Mouse (Mus musculus) hindbrain, postnatal 0 days (tissue): ENCODE results near the gene Parva. TPM values are rescaled to one million over a fixed set of nuclear protein-coding genes. Genes with fewer than 3 reads are reported as not detected.

Experiments used
- ATAC-seq: fragments of 200-750 bp; cut with Nextera tagmentation; 2 replicates; pipeline ENCODE4 v1.8.0; 2017; ENCODE audit warnings: mild to moderate bottlenecking, moderate TSS enrichment, moderate library complexity
- DNase-seq: peaks from one replicate; pipeline ENCODE4 v3.0.0-alpha.2; 2015; ENCODE audit warnings: low spot score
- H3K27ac ChIP-seq: fragments of 300-500 bp; sonication (generic); 2 replicates; pipeline ENCODE4 v1.5.1; 2014; ENCODE audit warnings: mild to moderate bottlenecking
- H3K27me3 ChIP-seq: fragments of 300-500 bp; sonication (generic); 2 replicates; pipeline ENCODE4 v1.6.1; 2014; ENCODE audit warnings: low read length, mixed read lengths; ENCODE audit not compliant: insufficient read depth
- H3K36me3 ChIP-seq: fragments of 300-500 bp; sonication (generic); 2 replicates; pipeline ENCODE4 v1.6.1; 2014; ENCODE audit warnings: low read length, mixed read lengths; ENCODE audit not compliant: insufficient read depth
- H3K4me1 ChIP-seq: fragments of 300-500 bp; sonication (generic); 2 replicates; pipeline ENCODE4 v1.6.1; 2014; ENCODE audit warnings: antibody characterized with exemption, low read length, mixed read lengths; ENCODE audit not compliant: insufficient read depth
- H3K4me2 ChIP-seq: fragments of 300-500 bp; sonication (generic); 2 replicates; pipeline ENCODE4 v1.6.1; 2014; ENCODE audit warnings: low read depth, mild to moderate bottlenecking, low read length, moderate library complexity, mixed read lengths
- H3K4me3 ChIP-seq: fragments of 300-500 bp; sonication (generic); 2 replicates; pipeline ENCODE4 v1.5.1; 2014; ENCODE audit warnings: low read length
- H3K9ac ChIP-seq: fragments of 300-500 bp; sonication (generic); replicated peaks from 2 replicates; pipeline ENCODE4 v1.6.1; 2014; ENCODE audit warnings: mild to moderate bottlenecking, low read length, moderate library complexity, mixed read lengths
- H3K9me3 ChIP-seq: fragments of 300-500 bp; sonication (generic); 2 replicates; pipeline ENCODE4 v1.6.1; 2016; ENCODE audit warnings: low read length, mixed read lengths
- CTCF ChIP-seq: IDR thresholded peaks from 2 replicates; pipeline ENCODE4 v1.5.1; 2016; ENCODE audit warnings: antibody characterized with exemption, control low read depth, low read depth
- WGBS: fragments of 180-500 bp; shearing (Covaris S2); extraction: QIAGEN DNeasy Blood & Tissue Kit; methylation state at CpG from one replicate; pipeline ENCODE4 v1.1.7; 2014; 5-methylcytosine and 5-hydroxymethylcytosine counted together
- polyA plus RNA-seq: library from polyadenylated mRNA; unstranded; fragments of >200 nt; fragmentation: Nextera tagmentation; extraction: Ambion mirVana; gene quantifications from 2 replicates; pipeline ENCODE4 v1.2.1, GENCODE M21; 2015
- total RNA-seq: library from RNA; depleted of rRNA; stranded (reverse); fragments of >200 nt; gene quantifications from 2 replicates; pipeline ENCODE4 v1.2.3, GENCODE M21; 2014

Gene Parva
- total and polyA plus RNA-seq, 2 experiments from 2014 or later = 26.3 to 34.0 TPM

DNA sequence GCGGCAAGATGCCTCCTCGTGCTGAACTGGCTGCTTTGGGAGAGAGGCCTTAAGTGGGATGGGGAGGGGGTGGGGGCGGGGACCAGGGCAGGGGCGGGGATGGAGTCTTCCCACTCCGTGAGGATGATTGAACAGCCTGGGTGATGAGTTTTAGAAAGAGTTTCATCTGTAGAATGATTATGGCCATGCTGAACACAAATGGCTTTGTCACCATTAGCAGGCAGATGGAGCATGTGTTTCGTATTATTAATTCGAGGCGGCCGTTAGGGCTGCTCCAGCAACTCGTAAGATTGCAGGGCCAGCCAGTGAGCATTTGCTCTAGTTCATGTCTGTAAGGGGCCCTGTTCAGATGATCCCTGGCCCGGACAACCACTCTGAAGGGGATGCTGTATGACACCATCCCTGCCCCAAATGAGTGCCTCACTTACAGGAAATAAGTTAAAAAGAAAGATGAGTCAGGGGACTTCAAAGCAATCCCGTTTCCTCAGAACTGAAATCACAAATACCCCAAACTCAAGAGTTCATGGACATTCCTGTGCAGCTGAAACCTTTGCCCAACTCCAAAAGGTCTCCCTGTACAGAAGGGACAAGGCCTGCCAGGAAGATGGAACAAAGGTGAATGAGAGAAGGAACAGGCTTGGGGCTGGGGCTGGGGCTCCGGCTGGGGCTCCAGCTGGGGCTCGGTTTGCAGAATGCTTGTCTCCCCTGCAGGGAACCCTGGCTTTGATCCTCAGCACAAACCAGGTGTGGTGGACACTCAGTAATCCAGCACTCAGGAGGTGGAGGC is 46.5 kb downstream of the Parva start:
- Histone ChIP-seq H3K4me1 (0 out of 2 replicates have a peak, but pooled peaks cover 3% of the 10 kb centered on the region), H3K4me3 (no peak overlapping the region), H3K4me2 (no peak overlapping the region), H3K36me3 (no peaks in the 10 kb centered on the region), H3K9me3 (no peaks in the 10 kb centered on the region), H3K27me3 (no peaks in the 10 kb centered on the region), H3K27ac (no peak overlapping the region), H3K9ac (no peak overlapping the region)
- 22% methylated on average over 14 of the region's 14 CpGs for WGBS
- ATAC-seq = peak; percentile 18; the same call in 1 of the 2 replicates
- no peak; the same call in 1 of the 2 replicates for TF ChIP-seq CTCF
- peak; percentile 51 for DNase-seq

DNA sequence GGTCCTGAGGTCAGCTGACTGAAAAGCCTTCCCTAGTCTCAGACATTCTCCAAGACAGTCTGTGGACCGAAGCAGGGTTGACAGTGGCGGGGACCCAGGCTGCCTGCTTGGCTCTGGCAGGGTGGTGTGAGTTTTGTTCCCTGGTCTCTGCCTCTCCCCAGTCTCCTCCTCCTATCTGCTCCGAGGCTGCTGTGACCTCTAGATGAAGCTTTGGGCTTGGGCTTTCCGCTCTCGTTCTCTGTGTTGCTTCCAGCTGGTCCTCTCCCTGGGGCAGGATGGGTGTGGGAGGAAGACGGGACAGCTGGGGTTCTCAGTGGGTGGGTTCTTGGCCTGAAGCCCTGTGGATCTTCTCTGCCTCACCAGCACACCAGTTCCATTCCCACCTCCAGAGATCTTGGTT is 51.8 kb downstream of the Parva start:
- H3K4me3 ChIP-seq = no peak overlapping the region
- H3K9ac ChIP-seq = no peak overlapping the region
- H3K36me3 ChIP-seq = no peaks in the 10 kb centered on the region
- H3K27ac ChIP-seq = no peak overlapping the region
- WGBS = 49% methylated on average over 6 of the region's 6 CpGs
- no peaks in the 10 kb centered on the region for H3K9me3 ChIP-seq
- no peak for ATAC-seq
- TF ChIP-seq CTCF = no peak
- no peaks in the 10 kb centered on the region for H3K4me1 ChIP-seq
- H3K27me3 ChIP-seq = no peaks in the 10 kb centered on the region
- DNase-seq = no peak
- no peak overlapping the region for H3K4me2 ChIP-seq

DNA sequence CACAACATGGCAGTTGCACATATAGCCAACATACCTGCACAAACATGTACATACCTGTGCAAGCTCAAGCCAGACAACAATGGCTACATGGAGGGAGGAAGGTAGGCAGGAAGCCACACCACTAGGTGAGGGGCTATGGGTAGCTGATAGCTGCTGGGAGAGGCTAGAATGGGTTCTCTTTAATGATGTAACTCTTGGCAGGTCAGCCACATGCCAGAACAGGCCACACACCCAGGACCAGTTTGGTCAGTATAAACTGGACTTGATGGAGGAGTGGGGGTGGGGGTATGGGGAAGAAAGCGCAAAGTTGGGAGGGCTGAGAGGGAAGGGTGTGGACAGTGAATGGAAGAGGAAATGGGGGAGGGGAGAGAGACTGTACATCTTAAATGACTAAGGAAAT is 53.7 kb downstream of the Parva start:
- Histone ChIP-seq H3K4me3 (no peak overlapping the region), H3K27me3 (no peaks in the 10 kb centered on the region), H3K36me3 (no peaks in the 10 kb centered on the region), H3K9ac (no peak overlapping the region), H3K27ac (no peak overlapping the region), H3K4me2 (no peak overlapping the region), H3K4me1 (no peaks in the 10 kb centered on the region), H3K9me3 (no peaks in the 10 kb centered on the region)
- WGBS = 93% methylated on average over 1 of the region's 1 CpGs
- DNase-seq (no peak), ATAC-seq (no peak)
- TF ChIP-seq CTCF = no peak

DNA sequence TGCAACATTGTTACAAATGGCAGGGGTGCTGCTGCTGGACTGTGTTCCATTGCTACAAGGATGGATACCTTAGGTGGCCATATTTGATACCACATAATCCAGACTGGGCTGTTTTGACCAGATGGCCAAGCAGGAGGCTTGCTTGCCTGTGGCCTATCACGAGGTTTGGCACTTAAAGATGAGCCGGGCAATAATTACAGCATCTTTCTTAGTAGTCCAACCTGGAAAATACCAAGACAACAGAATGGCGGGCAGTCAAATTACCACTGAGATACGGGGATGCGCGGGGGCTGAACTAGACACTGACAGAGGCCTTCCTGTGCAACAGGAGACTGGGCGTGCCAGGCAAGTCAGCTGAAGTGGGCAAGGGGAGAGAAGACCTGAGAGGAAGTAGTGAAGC is 55.3 kb downstream of the Parva start:
- no peak overlapping the region for H3K4me2 ChIP-seq
- H3K27me3 ChIP-seq = no peaks in the 10 kb centered on the region
- TF ChIP-seq CTCF = no peak
- WGBS = 87% methylated on average over 7 of the region's 7 CpGs
- no peaks in the 10 kb centered on the region for H3K4me1 ChIP-seq
- H3K4me3 ChIP-seq = no peak overlapping the region
- H3K9ac ChIP-seq = no peak overlapping the region
- DNase-seq = no peak
- ATAC-seq = no peak
- no peaks in the 10 kb centered on the region for H3K9me3 ChIP-seq
- H3K27ac ChIP-seq = no peak overlapping the region
- H3K36me3 ChIP-seq = no peaks in the 10 kb centered on the region

DNA sequence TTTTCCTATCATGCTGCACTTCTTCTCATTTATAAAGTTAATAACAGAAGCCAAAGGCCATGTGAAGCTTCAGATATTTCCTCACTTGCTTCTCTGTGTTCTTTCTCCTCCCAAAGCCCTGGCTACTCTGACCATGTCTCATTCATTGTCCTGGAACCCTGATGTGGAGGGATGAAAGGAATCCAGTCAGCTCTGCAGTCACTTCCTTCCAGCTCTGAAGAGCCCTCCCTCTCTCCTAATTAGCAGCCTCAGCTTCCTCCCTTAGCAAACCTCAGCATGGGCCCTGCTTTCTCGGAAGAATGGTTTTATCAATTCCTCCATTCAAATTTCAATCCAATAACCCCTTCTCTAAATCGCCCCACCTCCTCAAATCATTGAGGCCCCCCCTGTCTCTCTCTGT is 56.1 kb downstream of the Parva start:
- DNase-seq (no peak), ATAC-seq (no peak)
- TF ChIP-seq CTCF = no peak
- Histone ChIP-seq H3K9ac (no peak overlapping the region), H3K27me3 (no peaks in the 10 kb centered on the region), H3K9me3 (no peaks in the 10 kb centered on the region), H3K36me3 (no peaks in the 10 kb centered on the region), H3K4me1 (no peaks in the 10 kb centered on the region), H3K4me3 (no peak overlapping the region), H3K4me2 (no peak overlapping the region), H3K27ac (no peak overlapping the region)
- 10% methylated on average over 2 of the region's 2 CpGs for WGBS

DNA sequence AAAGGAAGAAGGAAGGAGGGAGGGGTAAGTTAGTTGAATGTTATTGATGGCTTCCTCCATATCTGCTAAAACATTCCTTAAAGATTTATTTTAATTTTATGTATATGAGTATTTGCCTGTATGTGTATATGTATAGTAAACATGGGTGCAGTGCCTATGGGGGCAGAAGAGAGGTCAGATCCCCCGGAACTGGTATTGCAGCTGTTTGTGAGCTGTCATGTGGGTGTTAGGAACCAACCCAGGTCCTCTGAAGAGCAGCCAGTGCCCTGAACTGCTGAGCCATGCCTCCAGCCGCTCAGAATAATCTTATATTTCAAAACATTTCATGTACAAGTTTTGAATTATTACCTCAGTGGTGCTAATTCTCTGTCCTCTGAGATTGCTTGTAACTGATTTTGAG is 63.5 kb downstream of the Parva start:
- 76% methylated on average over 2 of the region's 2 CpGs for WGBS
- Histone ChIP-seq H3K27ac (no peak overlapping the region), H3K9ac (no peak overlapping the region), H3K36me3 (no peaks in the 10 kb centered on the region), H3K27me3 (no peaks in the 10 kb centered on the region), H3K4me1 (no peaks in the 10 kb centered on the region), H3K4me2 (no peak overlapping the region), H3K9me3 (no peaks in the 10 kb centered on the region), H3K4me3 (no peak overlapping the region)
- ATAC-seq = no peak
- no peak for TF ChIP-seq CTCF
- DNase-seq = no peak

DNA sequence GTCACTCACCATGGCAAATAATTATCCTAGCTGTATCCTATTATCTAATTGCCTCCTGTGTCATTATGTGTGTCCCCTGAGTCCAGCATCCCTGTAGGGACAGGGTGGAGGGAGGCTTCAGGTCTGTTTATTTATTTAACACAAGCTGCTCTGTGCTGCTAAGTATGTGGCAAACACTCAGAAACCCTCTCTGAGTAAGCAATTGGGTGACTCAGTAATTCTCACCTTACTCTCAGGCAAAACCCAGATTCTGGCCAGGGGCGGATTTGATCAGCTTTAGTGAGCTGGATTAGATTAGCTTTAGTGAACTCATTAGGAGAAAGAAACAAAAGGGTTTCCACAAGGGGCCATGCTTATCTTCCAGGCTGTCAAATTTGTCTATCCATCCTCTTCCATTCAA is 64.4 kb downstream of the Parva start:
- ATAC-seq = no peak
- Histone ChIP-seq H3K4me1 (no peaks in the 10 kb centered on the region), H3K4me2 (no peak overlapping the region), H3K36me3 (no peaks in the 10 kb centered on the region), H3K9me3 (no peaks in the 10 kb centered on the region), H3K9ac (no peak overlapping the region), H3K27ac (no peak overlapping the region), H3K27me3 (no peaks in the 10 kb centered on the region), H3K4me3 (no peak overlapping the region)
- TF ChIP-seq CTCF = no peak
- 80% methylated on average over 1 of the region's 1 CpGs for WGBS
- no peak for DNase-seq
